Mouse (Mus musculus) midbrain, embryonic 12.5 days (tissue): ENCODE measurements around the gene Thbs4. TPM values are rescaled to one million over a fixed set of nuclear protein-coding genes. Genes with fewer than 3 reads are reported as not detected.

Experiments
- ATAC-seq: fragments of 200-750 bp; cut with Nextera tagmentation; 2 replicates; pipeline ENCODE4 v1.8.0; 2017; ENCODE audit warnings: low read depth, moderate TSS enrichment, moderate library complexity; ENCODE audit not compliant: low FRiP score
- H3K27ac ChIP-seq: fragments of 300-500 bp; sonication (generic); replicated peaks from 2 replicates; pipeline ENCODE4 v1.5.1; 2016; ENCODE audit warnings: mild to moderate bottlenecking
- H3K27me3 ChIP-seq: fragments of 300-500 bp; sonication (generic); 2 replicates; pipeline ENCODE4 v1.6.1; 2016; ENCODE audit warnings: mild to moderate bottlenecking
- H3K36me3 ChIP-seq: fragments of 300-500 bp; sonication (generic); 2 replicates; pipeline ENCODE4 v1.6.1; 2016
- H3K4me1 ChIP-seq: fragments of 300-500 bp; sonication (generic); 2 replicates; pipeline ENCODE4 v1.6.1; 2016
- H3K4me2 ChIP-seq: fragments of 300-500 bp; sonication (generic); replicated peaks from 2 replicates; pipeline ENCODE4 v1.6.1; 2016; ENCODE audit warnings: mild to moderate bottlenecking, moderate library complexity
- H3K4me3 ChIP-seq: fragments of 300-500 bp; sonication (generic); 2 replicates; pipeline ENCODE4 v1.5.1; 2016; ENCODE audit warnings: mild to moderate bottlenecking
- H3K9ac ChIP-seq: fragments of 300-500 bp; sonication (generic); replicated peaks from 2 replicates; pipeline ENCODE4 v1.6.1; 2016; ENCODE audit warnings: mild to moderate bottlenecking, moderate library complexity
- H3K9me3 ChIP-seq: fragments of 300-500 bp; sonication (generic); 2 replicates; pipeline ENCODE4 v1.6.1; 2016; ENCODE audit warnings: mild to moderate bottlenecking
- WGBS: fragments of 180-500 bp; shearing (Covaris S2); methylation state at CpG from one replicate; pipeline ENCODE4 v1.1.7; 2016; 5-methylcytosine and 5-hydroxymethylcytosine counted together
- polyA plus RNA-seq: library from polyadenylated mRNA; unstranded; fragments of >200 nt; fragmentation: Nextera tagmentation; extraction: Ambion mirVana; gene quantifications from 2 replicates; pipeline ENCODE4 v1.2.1, GENCODE M21; 2016

The Thbs4 gene
- polyA plus RNA-seq, 1 experiment from 2014 or later, result 4.2 TPM

GRCm38 (mm10) chr13:92736516-92737300, 57.9 kb downstream of the Thbs4 start:
- Histone ChIP-seq H3K4me2 (no peak overlapping the region), H3K9ac (no peak overlapping the region)
- WGBS, result 56% methylated on average over 11 of the region's 11 CpGs

GRCm38 (mm10) chr13:92735693-92736092, 58.9 kb downstream of the Thbs4 start:
- 77% methylated on average over 1 of the region's 1 CpGs for WGBS
- H3K27ac ChIP-seq, result no peak overlapping the region
- peak; percentile 23; the same call in 1 of the 2 replicates for ATAC-seq

More at GRCm38 (mm10) chr13:92736516-92737300, 57.9 kb downstream of the Thbs4 start:
- ATAC-seq, result peak; percentile 53; the same call in 1 of the 2 replicates
- no peak overlapping the region for H3K4me3 ChIP-seq
- H3K9me3 ChIP-seq, result no peaks in the 10 kb centered on the region
- H3K36me3 ChIP-seq, result no peaks in the 10 kb centered on the region
- peaks cover 10% of the 10 kb centered on the region; the same call in 1 of the 2 replicates for H3K4me1 ChIP-seq
- H3K27me3 ChIP-seq, result no peaks in the 10 kb centered on the region
- H3K27ac ChIP-seq, result 0 out of 2 replicates have a peak overlapping the region, but pooled peaks have one; percentile 46

GRCm38 (mm10) chr13:92733741-92734140, 60.9 kb downstream of the Thbs4 start:
- Histone ChIP-seq H3K9me3 (no peaks in the 10 kb centered on the region), H3K27ac (no peak overlapping the region), H3K4me1 (peaks cover 10% of the 10 kb centered on the region; the same call in 1 of the 2 replicates), H3K4me3 (no peak overlapping the region), H3K4me2 (no peak overlapping the region), H3K9ac (no peak overlapping the region), H3K36me3 (no peaks in the 10 kb centered on the region), H3K27me3 (no peaks in the 10 kb centered on the region)
- no peak for ATAC-seq
- WGBS, result 88% methylated on average over 11 of the region's 11 CpGs

More at GRCm38 (mm10) chr13:92735693-92736092, 58.9 kb downstream of the Thbs4 start:
- peaks cover 10% of the 10 kb centered on the region; the same call in 1 of the 2 replicates for H3K4me1 ChIP-seq
- no peaks in the 10 kb centered on the region for H3K36me3 ChIP-seq
- no peak overlapping the region for H3K4me3 ChIP-seq
- H3K9me3 ChIP-seq, result no peaks in the 10 kb centered on the region
- H3K9ac ChIP-seq, result no peak overlapping the region
- no peaks in the 10 kb centered on the region for H3K27me3 ChIP-seq
- no peak overlapping the region for H3K4me2 ChIP-seq

- no peak overlapping the region for H3K4me2 ChIP-seq
- ATAC-seq, result no peak
- 43% methylated on average over 9 of the region's 9 CpGs for WGBS
- no peak overlapping the region for H3K9ac ChIP-seq
- H3K9me3 ChIP-seq, result no peaks in the 10 kb centered on the region
- H3K27ac ChIP-seq, result no peak overlapping the region
- no peaks in the 10 kb centered on the region for H3K27me3 ChIP-seq
- no peak overlapping the region for H3K4me3 ChIP-seq
- no peaks in the 10 kb centered on the region for H3K36me3 ChIP-seq
- peaks cover 10% of the 10 kb centered on the region; the same call in 1 of the 2 replicates for H3K4me1 ChIP-seq
These were observed 61.4 kb downstream of the Thbs4 start for GRCm38 (mm10) chr13:92733252-92733651.

- no peak overlapping the region for H3K4me2 ChIP-seq
- no peaks in the 10 kb centered on the region for H3K9me3 ChIP-seq
- H3K27ac ChIP-seq, result no peak overlapping the region
- H3K36me3 ChIP-seq, result no peaks in the 10 kb centered on the region
- H3K4me1 ChIP-seq, result peaks cover 10% of the 10 kb centered on the region; the same call in 1 of the 2 replicates
- no peak overlapping the region for H3K4me3 ChIP-seq
- no peak overlapping the region for H3K9ac ChIP-seq
- ATAC-seq, result no peak
- WGBS, result 87% methylated on average over 5 of the region's 5 CpGs
- H3K27me3 ChIP-seq, result no peaks in the 10 kb centered on the region
These were observed 61.8 kb downstream of the Thbs4 start for GRCm38 (mm10) chr13:92732836-92733235.

GRCm38 (mm10) chr13:92731811-92732210, 62.8 kb downstream of the Thbs4 start:
- Histone ChIP-seq H3K27ac (no peak overlapping the region), H3K4me2 (no peak overlapping the region), H3K4me3 (no peak overlapping the region), H3K9ac (no peak overlapping the region), H3K9me3 (no peaks in the 10 kb centered on the region), H3K27me3 (no peaks in the 10 kb centered on the region), H3K4me1 (peaks cover 7% of the 10 kb centered on the region; the same call in 1 of the 2 replicates), H3K36me3 (no peaks in the 10 kb centered on the region)
- 89% methylated on average over 6 of the region's 6 CpGs for WGBS
- no peak for ATAC-seq

GRCm38 (mm10) chr13:92729811-92730210, 64.8 kb downstream of the Thbs4 start:
- no peak for ATAC-seq
- Histone ChIP-seq H3K4me2 (no peak overlapping the region), H3K4me1 (no peaks in the 10 kb centered on the region), H3K27ac (no peak overlapping the region), H3K9ac (no peak overlapping the region), H3K4me3 (no peak overlapping the region), H3K36me3 (no peaks in the 10 kb centered on the region), H3K9me3 (no peaks in the 10 kb centered on the region), H3K27me3 (no peaks in the 10 kb centered on the region)
- 72% methylated on average over 13 of the region's 13 CpGs for WGBS

GRCm38 (mm10) chr13:92722389-92722788, 72.2 kb downstream of the Thbs4 start:
- Histone ChIP-seq H3K27ac (no peak overlapping the region), H3K36me3 (no peaks in the 10 kb centered on the region), H3K4me3 (no peak overlapping the region), H3K4me1 (no peaks in the 10 kb centered on the region), H3K27me3 (no peaks in the 10 kb centered on the region), H3K4me2 (no peak overlapping the region), H3K9ac (no peak overlapping the region), H3K9me3 (no peaks in the 10 kb centered on the region)
- 82% methylated on average over 5 of the region's 5 CpGs for WGBS
- no peak for ATAC-seq

GRCm38 (mm10) chr13:92721006-92721405, 73.6 kb downstream of the Thbs4 start:
- no peaks in the 10 kb centered on the region for H3K27me3 ChIP-seq
- no peak for ATAC-seq
- WGBS, result 83% methylated on average over 4 of the region's 4 CpGs
- H3K4me1 ChIP-seq, result no peaks in the 10 kb centered on the region
- no peak overlapping the region for H3K4me3 ChIP-seq
- no peak overlapping the region for H3K27ac ChIP-seq
- H3K36me3 ChIP-seq, result no peaks in the 10 kb centered on the region
- H3K9me3 ChIP-seq, result no peaks in the 10 kb centered on the region
- no peak overlapping the region for H3K4me2 ChIP-seq
- no peak overlapping the region for H3K9ac ChIP-seq

- H3K27me3 ChIP-seq, result no peaks in the 10 kb centered on the region
- H3K4me2 ChIP-seq, result no peak overlapping the region
- H3K4me1 ChIP-seq, result no peaks in the 10 kb centered on the region
- H3K27ac ChIP-seq, result no peak overlapping the region
- no peaks in the 10 kb centered on the region for H3K9me3 ChIP-seq
- H3K9ac ChIP-seq, result no peak overlapping the region
- no peak overlapping the region for H3K4me3 ChIP-seq
- no peak for ATAC-seq
- 93% methylated on average over 3 of the region's 3 CpGs for WGBS
- H3K36me3 ChIP-seq, result no peaks in the 10 kb centered on the region
These were observed 76.6 kb downstream of the Thbs4 start for GRCm38 (mm10) chr13:92717851-92718665.

- no peak overlapping the region for H3K9ac ChIP-seq
- no peak for ATAC-seq
- no peak overlapping the region for H3K27ac ChIP-seq
- H3K27me3 ChIP-seq, result no peaks in the 10 kb centered on the region
- no peak overlapping the region for H3K4me3 ChIP-seq
- 92% methylated on average over 4 of the region's 4 CpGs for WGBS
- H3K4me1 ChIP-seq, result no peaks in the 10 kb centered on the region; the same call in 1 of the 2 replicates
- no peak overlapping the region for H3K4me2 ChIP-seq
- H3K36me3 ChIP-seq, result peaks cover 2% of the 10 kb centered on the region; the same call in 1 of the 2 replicates
- no peaks in the 10 kb centered on the region for H3K9me3 ChIP-seq
These were observed 82.0 kb downstream of the Thbs4 start for GRCm38 (mm10) chr13:92712619-92713018.

GRCm38 (mm10) chr13:92711821-92712220, 82.8 kb downstream of the Thbs4 start:
- WGBS, result 94% methylated on average over 1 of the region's 1 CpGs
- Histone ChIP-seq H3K4me1 (no peaks in the 10 kb centered on the region; the same call in 1 of the 2 replicates), H3K27me3 (no peaks in the 10 kb centered on the region), H3K9ac (no peak overlapping the region), H3K4me3 (no peak overlapping the region), H3K27ac (no peak overlapping the region), H3K9me3 (no peaks in the 10 kb centered on the region), H3K4me2 (no peak overlapping the region), H3K36me3 (peaks cover 2% of the 10 kb centered on the region; the same call in 1 of the 2 replicates)
- no peak for ATAC-seq
